Mouse (Mus musculus) kidney, postnatal 0 days (tissue): ENCODE data around the gene Ccnb1ip1. TPM values are rescaled to one million over a fixed set of nuclear protein-coding genes. Genes with fewer than 3 reads are reported as not detected.

Source experiments
- ATAC-seq: fragments of 200-750 bp; cut with Nextera tagmentation; replicated peaks from 2 replicates; pipeline ENCODE4 v1.8.0; 2017; ENCODE audit warnings: low read depth, moderate number of reproducible peaks, moderate TSS enrichment, moderate library complexity; ENCODE audit not compliant: low FRiP score
- DNase-seq: peaks from one replicate; pipeline ENCODE4 v3.0.0-alpha.2; 2016; ENCODE audit warnings: low spot score
- H3K27ac ChIP-seq: fragments of 300-500 bp; sonication (generic); 2 replicates; pipeline ENCODE4 v1.5.1; 2014; ENCODE audit warnings: mild to moderate bottlenecking
- H3K27me3 ChIP-seq: fragments of 300-500 bp; sonication (generic); 2 replicates; pipeline ENCODE4 v1.6.1; 2014; ENCODE audit warnings: low read length, mixed read lengths; ENCODE audit not compliant: insufficient read depth
- H3K36me3 ChIP-seq: fragments of 300-500 bp; sonication (generic); 2 replicates; pipeline ENCODE4 v1.6.1; 2014; ENCODE audit warnings: low read length, mixed read lengths; ENCODE audit not compliant: insufficient read depth
- H3K4me1 ChIP-seq: fragments of 300-500 bp; sonication (generic); replicated peaks from 2 replicates; pipeline ENCODE4 v1.6.1; 2014; ENCODE audit warnings: antibody characterized with exemption, low read length, mixed read lengths; ENCODE audit not compliant: insufficient read depth
- H3K4me2 ChIP-seq: fragments of 300-500 bp; sonication (generic); 2 replicates; pipeline ENCODE4 v1.6.1; 2014; ENCODE audit warnings: mild to moderate bottlenecking, low read length, moderate library complexity, mixed read lengths
- H3K4me3 ChIP-seq: fragments of 300-500 bp; sonication (generic); replicated peaks from 2 replicates; pipeline ENCODE4 v1.5.1; 2014; ENCODE audit warnings: low read depth, low read length
- H3K9ac ChIP-seq: fragments of 300-500 bp; sonication (generic); 2 replicates; pipeline ENCODE4 v1.6.1; 2014; ENCODE audit warnings: low read depth, low read length
- H3K9me3 ChIP-seq: fragments of 300-500 bp; sonication (generic); replicated peaks from 2 replicates; pipeline ENCODE4 v1.6.1; 2016; ENCODE audit warnings: low read length, inconsistent platforms, mixed read lengths
- CTCF ChIP-seq: IDR thresholded peaks from 2 replicates; pipeline ENCODE4 v1.5.1; 2016; ENCODE audit warnings: antibody characterized with exemption, low read depth, mild to moderate bottlenecking, moderate library complexity
- WGBS: fragments of 180-500 bp; shearing (Covaris S2); extraction: QIAGEN DNeasy Blood & Tissue Kit; methylation state at CpG from one replicate; pipeline ENCODE4 v1.1.7; 2014; 5-methylcytosine and 5-hydroxymethylcytosine counted together
- polyA plus RNA-seq: library from polyadenylated mRNA; unstranded; fragments of >200 nt; fragmentation: Nextera tagmentation; extraction: Ambion mirVana; gene quantifications from 2 replicates; pipeline ENCODE4 v1.2.1, GENCODE M21; 2015

Gene Ccnb1ip1
- polyA plus RNA-seq, 1 experiment from 2014 or later: not detected

DNA sequence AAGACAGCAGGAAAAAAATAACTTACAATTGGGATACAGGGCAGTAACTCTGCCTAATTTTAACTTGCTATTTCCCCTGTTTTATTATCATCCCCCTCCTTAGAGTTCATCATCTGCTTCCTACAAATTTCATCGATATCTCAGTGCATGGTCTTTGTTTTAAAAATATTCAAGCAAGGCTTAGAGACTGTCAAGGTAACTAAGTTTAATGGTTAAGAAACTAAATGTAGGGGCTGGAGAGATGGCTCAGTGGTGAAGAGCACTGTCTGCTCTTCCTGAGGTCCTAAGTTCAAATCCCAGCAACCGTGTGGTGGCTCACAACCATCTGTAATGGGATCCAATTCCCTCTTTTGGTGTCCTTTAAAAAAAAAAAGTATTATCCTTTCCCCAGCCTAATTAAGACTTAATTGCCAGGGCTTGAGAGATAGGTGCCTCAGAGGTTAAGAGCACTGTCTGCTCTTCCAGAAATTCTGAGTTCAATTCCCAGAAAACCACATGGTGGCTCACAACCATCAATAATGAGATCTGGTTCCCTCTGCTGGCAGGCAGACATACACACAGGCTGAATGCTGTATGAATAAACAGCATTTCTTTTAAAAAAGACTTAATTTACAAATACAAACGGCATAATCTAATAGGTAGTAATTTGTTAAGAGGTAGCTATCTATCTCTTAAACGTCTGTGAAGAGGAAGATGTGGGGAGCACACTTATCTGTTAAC is 4.5 kb downstream of the Ccnb1ip1 start:
- H3K4me3 ChIP-seq: no peak overlapping the region
- peak; percentile 72 for TF ChIP-seq CTCF
- no peaks in the 10 kb centered on the region for H3K27me3 ChIP-seq
- H3K4me2 ChIP-seq: no peak overlapping the region
- H3K36me3 ChIP-seq: no peaks in the 10 kb centered on the region
- no peak overlapping the region for H3K27ac ChIP-seq
- 0 out of 2 replicates have a peak, but pooled peaks cover 3% of the 10 kb centered on the region for H3K4me1 ChIP-seq
- ATAC-seq: no peak
- WGBS: 68% methylated on average over 4 of the region's 4 CpGs
- no peak overlapping the region for H3K9ac ChIP-seq
- DNase-seq: peak; percentile 20
- H3K9me3 ChIP-seq: no peaks in the 10 kb centered on the region

- DNase-seq (no peak), ATAC-seq (no peak)
- Histone ChIP-seq H3K4me3 (no peak overlapping the region), H3K36me3 (no peaks in the 10 kb centered on the region), H3K9ac (no peak overlapping the region), H3K27ac (no peak overlapping the region), H3K4me1 (0 out of 2 replicates have a peak, but pooled peaks cover 3% of the 10 kb centered on the region), H3K27me3 (no peaks in the 10 kb centered on the region), H3K9me3 (no peaks in the 10 kb centered on the region), H3K4me2 (no peak overlapping the region)
- no peak for TF ChIP-seq CTCF
- 89% methylated on average over 6 of the region's 6 CpGs for WGBS
Measured at GRCm38 (mm10) chr14:50802441-50802840, 5.1 kb downstream of the Ccnb1ip1 start.

- 1% methylated on average over 3 of the region's 3 CpGs for WGBS
- Histone ChIP-seq H3K4me3 (no peak overlapping the region), H3K4me1 (no peaks in the 10 kb centered on the region), H3K4me2 (no peak overlapping the region), H3K36me3 (no peaks in the 10 kb centered on the region), H3K27me3 (no peaks in the 10 kb centered on the region), H3K9me3 (no peaks in the 10 kb centered on the region), H3K9ac (no peak overlapping the region), H3K27ac (no peak overlapping the region)
- peak; percentile 69 for TF ChIP-seq CTCF
- DNase-seq (peak; percentile 84), ATAC-seq (no peak)
Measured at GRCm38 (mm10) chr14:50799502-50800259, 7.9 kb downstream of the Ccnb1ip1 start.

- no peaks in the 10 kb centered on the region for H3K9me3 ChIP-seq
- no peak for ATAC-seq
- H3K27me3 ChIP-seq: no peaks in the 10 kb centered on the region
- no peak overlapping the region for H3K9ac ChIP-seq
- H3K4me1 ChIP-seq: no peaks in the 10 kb centered on the region
- WGBS: 61% methylated on average over 2 of the region's 2 CpGs
- TF ChIP-seq CTCF: peak; percentile 55; the same call in 1 of the 2 replicates
- H3K4me3 ChIP-seq: no peak overlapping the region
- H3K27ac ChIP-seq: no peak overlapping the region
- H3K4me2 ChIP-seq: no peak overlapping the region
- DNase-seq: peak; percentile 22
- no peaks in the 10 kb centered on the region for H3K36me3 ChIP-seq
Measured at GRCm38 (mm10) chr14:50798512-50798911, 9.0 kb downstream of the Ccnb1ip1 start.

GRCm38 (mm10) chr14:50796464-50796863 is 11.1 kb downstream of the Ccnb1ip1 start:
- Histone ChIP-seq H3K36me3 (no peaks in the 10 kb centered on the region), H3K9me3 (no peaks in the 10 kb centered on the region), H3K27me3 (no peaks in the 10 kb centered on the region), H3K4me2 (no peak overlapping the region), H3K4me3 (no peak overlapping the region), H3K9ac (no peak overlapping the region), H3K4me1 (no peaks in the 10 kb centered on the region), H3K27ac (no peak overlapping the region)
- TF ChIP-seq CTCF: no peak
- DNase-seq: no peak
- 91% methylated on average over 1 of the region's 1 CpGs for WGBS
- ATAC-seq: no peak

DNA sequence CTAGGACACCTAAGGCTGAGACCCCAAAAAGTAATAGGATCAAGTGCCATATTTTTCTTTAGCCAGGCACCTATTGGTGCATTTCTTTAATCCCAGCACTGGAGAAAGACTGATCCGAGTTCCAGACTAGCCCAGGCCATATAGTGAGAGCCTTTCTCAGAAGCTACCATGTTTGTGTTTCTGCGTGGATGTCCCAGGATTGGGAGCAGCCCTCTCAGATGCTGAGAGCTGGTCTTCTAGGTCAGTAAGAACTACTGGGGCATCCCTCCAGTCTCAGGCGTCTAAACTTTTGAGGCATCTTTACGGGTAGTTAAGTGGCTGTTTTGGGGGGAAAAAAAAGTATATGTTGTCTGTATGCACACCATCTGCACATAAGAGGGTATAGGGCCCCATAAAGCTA is 11.6 kb downstream of the Ccnb1ip1 start:
- Histone ChIP-seq H3K4me1 (no peaks in the 10 kb centered on the region), H3K36me3 (no peaks in the 10 kb centered on the region), H3K4me3 (no peak overlapping the region), H3K4me2 (no peak overlapping the region), H3K9ac (no peak overlapping the region), H3K27ac (no peak overlapping the region), H3K9me3 (no peaks in the 10 kb centered on the region), H3K27me3 (no peaks in the 10 kb centered on the region)
- no peak for TF ChIP-seq CTCF
- DNase-seq: no peak
- WGBS: 89% methylated on average over 4 of the region's 4 CpGs
- ATAC-seq: no peak
